Mouse (Mus musculus) liver, embryonic 14.5 days (tissue): ENCODE data around the gene Hist1h1d. TPM values are rescaled to one million over a fixed set of nuclear protein-coding genes. Genes with fewer than 3 reads are reported as not detected.

Experiments used
- ATAC-seq: fragments of 200-750 bp; cut with Nextera tagmentation; 2 replicates; pipeline ENCODE4 v1.8.0; 2017; ENCODE audit warnings: moderate number of reproducible peaks, mild to moderate bottlenecking, moderate library complexity; ENCODE audit not compliant: insufficient read depth
- DNase-seq, 3 experiments: peaks; one replicate each; pipeline ENCODE4 v3.0.0-alpha.2; 2012 to 2013; ENCODE audit warnings: low read depth in 3 of 3, low spot score in 3 of 3
- H3K27ac ChIP-seq: fragments of 300-500 bp; sonication (generic); 2 replicates; pipeline ENCODE4 v1.5.1; 2014; ENCODE audit warnings: moderate library complexity, mild to moderate bottlenecking, control low read depth, inconsistent platforms
- H3K27me3 ChIP-seq: fragments of 300-500 bp; sonication (generic); 2 replicates; pipeline ENCODE4 v1.6.1; 2014; ENCODE audit warnings: mild to moderate bottlenecking, low read length, moderate library complexity; ENCODE audit not compliant: control insufficient read depth, insufficient read depth
- H3K36me3 ChIP-seq: fragments of 300-500 bp; sonication (generic); replicated peaks from 2 replicates; pipeline ENCODE4 v1.6.1; 2014; ENCODE audit warnings: low read depth; ENCODE audit not compliant: control insufficient read depth, insufficient read depth
- H3K4me1 ChIP-seq, 2 experiments: fragments of 200-500 bp in 1 of 2; fragments of 300-500 bp in 1 of 2; sonication (generic) in 1 of 2; replicated peaks; 2 replicates each; pipeline ENCODE4 v1.6.1; 2012 to 2014; ENCODE audit warnings: antibody characterized with exemption in 1 of 2, inconsistent platforms in 1 of 2, low read length in 1 of 2; ENCODE audit not compliant: control insufficient read depth in 2 of 2, insufficient read depth in 2 of 2
- H3K4me2 ChIP-seq: fragments of 300-500 bp; sonication (generic); 2 replicates; pipeline ENCODE4 v1.6.1; 2014; ENCODE audit warnings: low read depth, mild to moderate bottlenecking, control low read depth, moderate library complexity
- H3K4me3 ChIP-seq, 2 experiments: fragments of 200-500 bp in 1 of 2; fragments of 300-500 bp in 1 of 2; sonication (generic) in 1 of 2; 2 replicates each; pipeline ENCODE4 v1.5.1; 2012 to 2014; ENCODE audit warnings: low read depth in 2 of 2, low read length in 2 of 2, mild to moderate bottlenecking in 2 of 2, control low read depth in 1 of 2, inconsistent platforms in 1 of 2, moderate library complexity in 1 of 2; ENCODE audit not compliant: insufficient read depth in 1 of 2
- H3K9ac ChIP-seq: fragments of 300-500 bp; sonication (generic); replicated peaks from 2 replicates; pipeline ENCODE4 v1.6.1; 2014; ENCODE audit warnings: mild to moderate bottlenecking, control low read depth, moderate library complexity
- H3K9me3 ChIP-seq: fragments of 300-500 bp; sonication (generic); 2 replicates; pipeline ENCODE4 v1.6.1; 2016; ENCODE audit warnings: low read length, mixed read lengths; ENCODE audit not compliant: control insufficient read depth
- CTCF ChIP-seq: IDR thresholded peaks from 2 replicates; pipeline ENCODE4 v1.5.1; 2016; ENCODE audit warnings: antibody characterized with exemption, low read depth, control low read depth
- EP300 ChIP-seq: IDR thresholded peaks from 2 replicates; pipeline ENCODE4 v1.6.1; 2016; ENCODE audit warnings: antibody characterized with exemption, low read depth
- WGBS: fragments of 180-500 bp; shearing (Covaris S2); extraction: QIAGEN DNeasy Blood & Tissue Kit; methylation state at CpG from one replicate; pipeline ENCODE4 v1.1.7; 2014; ENCODE audit not compliant: insufficient replicate concordance; 5-methylcytosine and 5-hydroxymethylcytosine counted together
- polyA plus RNA-seq, 2 experiments: library from polyadenylated mRNA; depleted of rRNA in 1 of 2; stranded (reverse) in 1 of 2; unstranded in 1 of 2; fragments of >200 nt; fragmentation: Nextera tagmentation in 1 of 2; extraction: Ambion mirVana in 1 of 2; gene quantifications; 2 replicates each; pipeline versions ENCODE4 v1.2.1 to v1.2.3; 2012 to 2014

Hist1h1d gene
- polyA plus RNA-seq (2012; rRNA removed), result 0.54 and 0.70 TPM in 2 replicates
- 1.2 and 1.6 TPM in 2 replicates for polyA plus RNA-seq (2014; fragmentation: Nextera tagmentation; extraction: Ambion mirVana)

DNA sequence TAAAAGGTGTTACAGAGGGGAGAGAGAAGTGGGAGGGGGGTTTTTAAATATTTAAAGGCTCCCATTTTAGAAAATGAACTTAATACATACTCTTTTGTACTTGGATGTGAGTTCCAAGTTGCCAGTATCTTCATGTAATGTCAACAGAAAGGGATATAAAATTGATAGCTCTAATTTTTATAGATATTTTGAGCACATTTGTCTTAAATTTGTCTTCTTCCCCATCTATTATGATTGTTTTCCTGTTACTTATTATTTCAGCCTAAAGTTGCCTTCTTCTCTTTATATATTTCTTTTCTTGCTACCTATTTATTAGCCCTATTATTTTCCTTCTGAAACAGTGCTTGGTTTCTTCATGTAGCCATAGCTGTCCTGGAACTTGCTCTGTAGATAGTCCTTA is at the start of gene Hist1h1d:
Hist1h1d (plus strand) TSS at position 301 of the 400 bp plus-strand sequence.
- Histone ChIP-seq H3K9ac (peak within 1 kb of the TSS; percentile 92), H3K27me3 (no peaks in the 10 kb centered on the region)
- no peak for TF ChIP-seq CTCF

GRCm38 (mm10) chr13:23503797-23504196 is 49.3 kb upstream of the Hist1h1d start:
- H3K4me1 ChIP-seq, result peaks cover 28 to 43% of the 10 kb centered on the region in 2 experiments
- no peaks in the 10 kb centered on the region for H3K9me3 ChIP-seq
- no peaks in the 10 kb centered on the region for H3K36me3 ChIP-seq
- H3K9ac ChIP-seq, result no peak overlapping the region; the same call in 1 of the 2 replicates
- H3K27me3 ChIP-seq, result no peaks in the 10 kb centered on the region
- under 1% methylated on average over 9 of the region's 9 CpGs for WGBS
- no peak for ATAC-seq
- DNase-seq, result peak in 1 of 3 experiments; percentile 67
- H3K27ac ChIP-seq, result no peak overlapping the region
- H3K4me2 ChIP-seq, result peak overlapping the region; percentile 57
- TF ChIP-seq CTCF, result no peak
- peak overlapping the region in 1 of 2 experiments; percentile 23; a peak in 1 of 4 replicates for H3K4me3 ChIP-seq

More for the DNA sequence above, at the start of gene Hist1h1d:
- Histone ChIP-seq H3K9me3 (no peaks in the 10 kb centered on the region), H3K4me1 (peaks cover 20 to 31% of the 10 kb centered on the region in 2 experiments), H3K27ac (peak within 1 kb of the TSS; percentile 98), H3K4me3 (no peak within 1 kb of the TSS), H3K36me3 (no peaks in the 10 kb centered on the region), H3K4me2 (peak within 1 kb of the TSS; percentile 79)
- no peak for ATAC-seq
- no peak for DNase-seq

DNA sequence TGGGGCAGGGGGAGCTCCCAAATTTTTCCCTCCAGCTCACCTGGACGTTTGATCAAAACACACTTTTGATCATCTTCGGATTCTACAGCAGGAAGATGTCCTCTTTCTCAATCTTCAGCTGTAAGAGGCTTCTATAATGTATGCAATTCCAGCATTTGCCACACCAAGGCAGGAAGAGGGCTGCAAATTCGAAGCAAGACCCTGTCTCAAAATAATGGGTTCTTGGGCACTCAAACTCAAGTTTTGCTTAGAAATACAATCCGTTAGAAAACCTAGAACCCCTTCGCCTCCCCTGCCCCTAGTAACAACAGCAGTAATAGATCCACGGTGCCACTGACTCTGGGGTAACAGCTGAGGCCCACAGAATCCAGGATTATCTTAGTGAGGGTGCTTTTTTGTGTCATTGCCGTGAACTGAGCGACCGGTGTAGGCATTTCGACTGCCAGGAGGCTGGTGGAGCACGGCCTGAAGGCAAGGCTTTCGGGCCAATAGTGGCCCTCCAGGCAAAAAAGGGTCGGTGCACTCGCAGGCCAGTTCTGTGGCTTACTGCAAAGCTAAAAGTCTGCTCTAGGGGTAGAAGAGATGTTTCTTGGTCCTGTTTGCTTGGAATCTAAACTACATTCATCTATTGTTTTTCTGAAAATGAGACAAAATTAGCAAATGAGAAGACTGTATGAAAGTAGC is 47.3 kb upstream of the Hist1h1d start:
- ATAC-seq, result peak; percentile 48
- H3K36me3 ChIP-seq, result no peaks in the 10 kb centered on the region
- DNase-seq, result no peak
- peak overlapping the region; percentile 53 to 54 for H3K4me3 ChIP-seq
- H3K4me2 ChIP-seq, result peak overlapping the region; percentile 75
- H3K4me1 ChIP-seq, result peaks cover 28 to 37% of the 10 kb centered on the region in 2 experiments
- no peaks in the 10 kb centered on the region for H3K27me3 ChIP-seq
- TF ChIP-seq CTCF (no peak), EP300 (no peak)
- no peaks in the 10 kb centered on the region for H3K9me3 ChIP-seq
- peak overlapping the region; percentile 74 for H3K9ac ChIP-seq
- peak overlapping the region; percentile 35 for H3K27ac ChIP-seq
- WGBS, result 3% methylated on average over 14 of the region's 14 CpGs

DNA sequence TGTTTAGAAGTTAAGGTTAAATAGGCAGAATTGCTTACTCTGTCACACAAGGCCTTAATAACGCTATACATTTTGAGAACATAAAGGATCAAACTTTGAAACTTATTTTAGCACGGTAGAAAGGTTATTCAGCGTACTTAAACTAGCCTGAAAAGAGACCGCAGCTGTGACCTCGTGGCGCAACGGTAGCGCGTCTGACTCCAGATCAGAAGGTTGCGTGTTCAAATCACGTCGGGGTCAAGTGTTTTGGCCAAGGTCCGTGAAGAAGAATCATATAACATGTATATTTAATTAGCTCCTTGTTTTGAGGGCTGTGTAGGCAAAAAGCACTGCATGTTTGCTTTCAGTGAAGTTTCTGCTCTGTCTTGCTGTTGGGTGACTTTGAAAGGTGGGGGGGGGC is 46.7 kb upstream of the Hist1h1d start:
- Histone ChIP-seq H3K4me1 (peaks cover 28 to 37% of the 10 kb centered on the region in 2 experiments), H3K4me2 (peak overlapping the region; percentile 75), H3K36me3 (no peaks in the 10 kb centered on the region), H3K9ac (peak overlapping the region; percentile 74; the same call in 1 of the 2 replicates), H3K9me3 (no peaks in the 10 kb centered on the region), H3K4me3 (peak overlapping the region; percentile 53 to 54; a peak in 3 of 4 replicates), H3K27ac (no peak overlapping the region), H3K27me3 (no peaks in the 10 kb centered on the region)
- DNase-seq, result no peak
- ATAC-seq, result peak; percentile 64; the same call in 1 of the 2 replicates
- WGBS, result under 1% methylated on average over 13 of the region's 13 CpGs
- TF ChIP-seq EP300 (0 out of 2 replicates have a peak, but pooled peaks have one; percentile 10), CTCF (no peak)

DNA sequence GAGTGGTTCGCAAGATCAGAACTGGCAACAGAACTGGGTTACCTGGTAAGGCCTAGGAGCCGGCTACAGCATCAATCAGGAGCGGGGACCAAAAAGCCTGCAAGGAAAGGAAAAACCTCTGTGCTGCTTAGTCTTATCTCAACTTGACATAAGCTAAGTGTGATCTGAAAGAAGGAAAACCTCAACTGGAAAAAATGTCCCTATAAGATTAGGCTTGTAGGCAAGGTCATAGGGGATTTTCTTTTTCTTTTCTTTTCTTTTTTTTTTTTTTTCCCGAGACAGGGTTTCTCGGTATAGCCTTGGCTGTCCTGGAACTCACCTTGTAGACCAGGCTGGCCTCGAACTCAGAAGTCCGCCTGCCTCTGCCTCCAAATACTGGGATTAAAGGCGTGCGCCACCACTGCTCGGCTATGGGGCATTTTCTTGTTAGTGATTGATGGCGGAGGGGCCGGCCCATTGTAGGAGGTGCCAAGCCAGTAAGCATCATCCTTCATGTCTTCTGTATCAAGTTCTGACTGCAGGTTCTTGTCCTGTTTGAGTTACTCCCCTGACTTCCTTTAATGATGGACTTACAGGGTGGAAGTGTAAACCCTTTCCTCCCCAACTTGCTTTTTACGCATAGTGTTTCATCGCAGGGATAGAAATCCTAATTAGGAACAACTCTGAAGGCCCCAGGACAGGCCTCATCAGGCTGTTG is 46.1 kb upstream of the Hist1h1d start:
- H3K9me3 ChIP-seq, result no peaks in the 10 kb centered on the region
- H3K27me3 ChIP-seq, result no peaks in the 10 kb centered on the region
- H3K27ac ChIP-seq, result no peak overlapping the region
- H3K9ac ChIP-seq, result peak overlapping the region; percentile 9; the same call in 1 of the 2 replicates
- peak overlapping the region; percentile 75 for H3K4me2 ChIP-seq
- ATAC-seq (peak; percentile 42; the same call in 1 of the 2 replicates), DNase-seq (no peak)
- H3K4me1 ChIP-seq, result peaks cover 25 to 34% of the 10 kb centered on the region in 2 experiments
- WGBS, result 10% methylated on average over 14 of the region's 14 CpGs
- peak overlapping the region; percentile 38 to 53 for H3K4me3 ChIP-seq
- no peaks in the 10 kb centered on the region for H3K36me3 ChIP-seq
- TF ChIP-seq CTCF, result no peak
- TF ChIP-seq EP300, result no peak
